11 mouse cellular contexts compared by ENCODE assay signal in genomic region chr16:38392126-38392894, GRCm38 (mm10). TPM values are rescaled to one million over a fixed set of nuclear protein-coding genes. Genes with fewer than 3 reads are reported as not detected.
A peak's percentile ranks its signal among the peaks of the same experiment; 100 is the strongest.
DNase-seq lines count a peak whose midpoint lies in the region; ATAC-seq lines count a peak whose summit lies in the region.
"Had no signal": no experiment of that assay in that cellular context is flagged by ENCODE, and none has a peak within 500 bp of the region (broad histone marks: within the 10 kb centered on the region; RNA-seq: fewer than 3 reads in every experiment).

No protein-coding gene starts in this region.

- DNase-seq in right cerebral cortex, adult 18-20 months = peak; percentile 36
- DNase-seq in right cerebral cortex, adult 2 months (ENCODE audit: low spot score in 2 of 2) = no peak
- DNase-seq in heart, embryonic 10.5 days (ENCODE audit: low spot score) = peak; percentile 73
- peak; percentile 72 for DNase-seq in kidney, postnatal 10 days
- DNase-seq in telencephalon, adult 2 months (ENCODE audit: low read depth, low spot score) = peak; percentile 31
- no peak for DNase-seq in thymus, adult 18-20 months
- DNase-seq: right cerebral cortex, postnatal 25 days had no signal

- 69% methylated on average over 23 of the region's 23 CpGs for WGBS in heart, embryonic 10.5 days
- 80% methylated on average over 23 of the region's 23 CpGs for WGBS in hindbrain, embryonic 13.5 days

- peaks cover 5% of the 10 kb centered on the region for H3K4me1 ChIP-seq in heart, embryonic 10.5 days
- no peaks in the 10 kb centered on the region for H3K4me1 ChIP-seq in hindbrain, embryonic 13.5 days (replicated peaks)
- H3K4me1 ChIP-seq: forebrain, embryonic 12.5 days; midbrain, embryonic 12.5 days had no signal

- no peaks in the 10 kb centered on the region for H3K9me3 ChIP-seq in heart, embryonic 10.5 days
- no peaks in the 10 kb centered on the region for H3K9me3 ChIP-seq in hindbrain, embryonic 13.5 days
- H3K9me3 ChIP-seq: forebrain, embryonic 12.5 days; midbrain, embryonic 12.5 days had no signal

- H3K4me3 ChIP-seq in heart, embryonic 10.5 days = no peak overlapping the region
- no peak overlapping the region for H3K4me3 ChIP-seq in hindbrain, embryonic 13.5 days
- H3K4me3 ChIP-seq: forebrain, embryonic 12.5 days; midbrain, embryonic 12.5 days had no signal

- H3K4me2 ChIP-seq in hindbrain, embryonic 13.5 days = no peak overlapping the region
- H3K4me2 ChIP-seq: forebrain, embryonic 12.5 days; midbrain, embryonic 12.5 days had no signal

- H3K9ac ChIP-seq in hindbrain, embryonic 13.5 days = no peak overlapping the region
- H3K9ac ChIP-seq: forebrain, embryonic 12.5 days; midbrain, embryonic 12.5 days had no signal

- no peaks in the 10 kb centered on the region for H3K27me3 ChIP-seq in heart, embryonic 10.5 days (ENCODE audit: insufficient read depth, poor library complexity, severe bottlenecking)
- no peaks in the 10 kb centered on the region for H3K27me3 ChIP-seq in hindbrain, embryonic 13.5 days
- H3K27me3 ChIP-seq: forebrain, embryonic 12.5 days; midbrain, embryonic 12.5 days had no signal

- H3K36me3 ChIP-seq in heart, embryonic 10.5 days = no peaks in the 10 kb centered on the region
- H3K36me3 ChIP-seq in hindbrain, embryonic 13.5 days = no peaks in the 10 kb centered on the region
- H3K36me3 ChIP-seq: forebrain, embryonic 12.5 days; midbrain, embryonic 12.5 days had no signal

- no peak for ATAC-seq in hindbrain, embryonic 13.5 days (ENCODE audit: low FRiP score)
- ATAC-seq in CD4-positive, CD25-positive, alpha-beta regulatory T cell, adult 4 months = no peak

- no peak overlapping the region for H3K27ac ChIP-seq in heart, embryonic 10.5 days
- H3K27ac ChIP-seq in hindbrain, embryonic 13.5 days = no peak overlapping the region
- H3K27ac ChIP-seq: forebrain, embryonic 12.5 days; midbrain, embryonic 12.5 days had no signal

RNA-seq across cellular contexts. Expression of gene Popdc2, which starts 30.3 kb away (rescaled TPM):
- 230 and 378 TPM in 2 replicates for polyA plus RNA-seq in heart, embryonic 10.5 days (2016; fragmentation: Nextera tagmentation; extraction: Ambion mirVana)
- polyA plus RNA-seq in hindbrain, embryonic 13.5 days (2015; fragmentation: Nextera tagmentation; extraction: Ambion mirVana) = 0.49 and 0.61 TPM in 2 replicates
- polyA plus RNA-seq in CD4-positive, CD25-positive, alpha-beta regulatory T cell, adult 4 months (2017; shearing (Covaris generic)) = 1 to 10 TPM; 2.3 to 6.2 TPM

RNA-seq across cellular contexts. Expression of gene Pla1a, which starts 40.6 kb away (rescaled TPM):
- polyA plus RNA-seq in heart, embryonic 10.5 days (2016; fragmentation: Nextera tagmentation; extraction: Ambion mirVana) = 0.19 and 0.37 TPM in 2 replicates
- polyA plus RNA-seq in hindbrain, embryonic 13.5 days (2015; fragmentation: Nextera tagmentation; extraction: Ambion mirVana) = 0.30 and 0.31 TPM in 2 replicates
- under 1 TPM in 1 of 2 experiments, not detected in 1; 0.30 TPM for polyA plus RNA-seq in CD4-positive, CD25-positive, alpha-beta regulatory T cell, adult 4 months (2017; shearing (Covaris generic))

RNA-seq across cellular contexts. Expression of gene Gm21987, which starts 45.5 kb away (rescaled TPM):
- polyA plus RNA-seq in heart, embryonic 10.5 days (2016; fragmentation: Nextera tagmentation; extraction: Ambion mirVana) = 1.3 and 4.6 TPM in 2 replicates
- polyA plus RNA-seq in hindbrain, embryonic 13.5 days (2015; fragmentation: Nextera tagmentation; extraction: Ambion mirVana) = not detected in 2 replicates
- polyA plus RNA-seq in CD4-positive, CD25-positive, alpha-beta regulatory T cell, adult 4 months (2017; shearing (Covaris generic)) = not detected
- polyA plus RNA-seq: forebrain, embryonic 12.5 days; midbrain, embryonic 12.5 days had no signal

RNA-seq across cellular contexts. Expression of gene Cox17, which starts 45.5 kb away (rescaled TPM):
- 287 and 339 TPM in 2 replicates for polyA plus RNA-seq in heart, embryonic 10.5 days (2016; fragmentation: Nextera tagmentation; extraction: Ambion mirVana)
- polyA plus RNA-seq in hindbrain, embryonic 13.5 days (2015; fragmentation: Nextera tagmentation; extraction: Ambion mirVana) = 98.7 and 106 TPM in 2 replicates
- polyA plus RNA-seq in CD4-positive, CD25-positive, alpha-beta regulatory T cell, adult 4 months (2017; shearing (Covaris generic)) = 100 to 1,000 TPM; 203 to 275 TPM

RNA-seq across cellular contexts. Expression of gene Maats1, which starts 50.4 kb away (rescaled TPM):
- polyA plus RNA-seq in heart, embryonic 10.5 days (2016; fragmentation: Nextera tagmentation; extraction: Ambion mirVana) = 0.06 and 0.12 TPM in 2 replicates
- 0.74 and 1.8 TPM in 2 replicates for polyA plus RNA-seq in hindbrain, embryonic 13.5 days (2015; fragmentation: Nextera tagmentation; extraction: Ambion mirVana)
- under 1 TPM in 1 of 2 experiments, not detected in 1; 0.24 TPM for polyA plus RNA-seq in CD4-positive, CD25-positive, alpha-beta regulatory T cell, adult 4 months (2017; shearing (Covaris generic))

Comparison
In these comparisons a context has a peak if more than half of its experiments do, and no peak if none do; other contexts are left out.
1. DNase-seq: peak in right cerebral cortex, adult 18-20 months (single experiment), heart, embryonic 10.5 days (single experiment), kidney, postnatal 10 days (single experiment) and telencephalon, adult 2 months (single experiment); none in right cerebral cortex, adult 2 months (0 of 2) and thymus, adult 18-20 months (0 of 2).
2. RNA of gene Popdc2, which starts 30.3 kb away (polyA plus RNA-seq): 230 to 378 TPM in heart, embryonic 10.5 days; 2.3 to 6.2 TPM in CD4-positive, CD25-positive, alpha-beta regulatory T cell, adult 4 months and 0.49 to 0.61 TPM in hindbrain, embryonic 13.5 days; every median in the first group is over 10 times any median in the second.